Mouse (Mus musculus) left cerebral cortex, adult 9 months (tissue): ENCODE results near the gene 4931428F04Rik.

Experiments
- DNase-seq, 2 experiments: peaks; one replicate each; pipeline ENCODE4 v3.0.0; 2022; ENCODE audit warnings: low spot score in 2 of 2

4931428F04Rik gene

DNA sequence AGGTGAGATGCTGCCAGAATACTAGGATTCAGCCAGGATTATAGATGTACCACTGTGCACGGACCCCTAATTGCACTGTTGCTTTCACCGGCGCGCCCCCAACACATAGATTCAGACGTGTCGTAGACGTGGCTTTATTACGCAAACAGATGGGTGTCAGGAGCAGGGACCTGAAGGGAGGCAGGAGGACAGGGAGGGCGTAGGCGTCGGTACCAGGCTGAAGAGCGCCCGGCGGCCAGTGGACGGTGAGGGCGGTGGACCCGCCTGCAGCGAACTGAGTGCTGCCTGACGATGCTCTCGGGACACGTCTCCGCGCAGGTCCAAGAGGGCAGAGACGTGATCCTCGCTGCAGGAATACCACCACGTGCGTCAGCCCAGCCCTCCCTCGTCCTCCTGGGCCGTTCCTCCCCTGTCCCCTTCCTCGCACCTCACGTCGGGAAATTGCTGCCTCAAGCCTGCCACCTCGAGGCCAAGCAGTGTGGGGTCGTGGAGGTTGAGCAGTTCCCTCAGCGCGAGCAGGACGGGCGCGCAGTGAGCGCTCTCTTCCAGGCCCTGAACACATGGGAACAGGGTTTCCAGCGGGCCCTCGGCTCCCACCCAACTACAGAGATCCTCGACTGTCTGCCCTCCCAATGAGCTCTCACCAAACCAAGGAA, at the start of gene 4931428F04Rik:
Gene 4931428F04Rik, minus strand, starts transcription at position 60 of the 656 bp plus-strand sequence.
- no peak for DNase-seq

DNA sequence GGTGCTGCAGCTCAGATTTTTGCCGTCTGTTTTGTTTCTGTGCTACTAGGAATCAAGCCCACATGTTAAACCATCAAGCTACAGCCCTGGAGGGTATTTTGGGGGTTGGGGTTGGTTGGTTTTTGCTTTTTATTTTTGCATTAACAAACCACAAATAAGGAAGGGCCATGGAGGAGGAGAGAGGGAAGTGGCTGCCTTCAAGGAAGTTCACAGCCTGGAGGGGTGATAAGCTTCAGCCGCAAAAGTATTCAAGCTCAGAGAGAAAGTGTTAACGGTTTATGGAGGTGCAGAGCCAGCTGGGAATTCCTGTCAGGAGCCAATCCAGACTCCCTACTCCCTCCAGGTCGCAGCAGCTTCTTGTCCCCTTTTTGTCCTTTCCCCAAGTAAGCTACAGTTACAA, 49.3 kb upstream of the 4931428F04Rik start:
- DNase-seq = no peak

DNA sequence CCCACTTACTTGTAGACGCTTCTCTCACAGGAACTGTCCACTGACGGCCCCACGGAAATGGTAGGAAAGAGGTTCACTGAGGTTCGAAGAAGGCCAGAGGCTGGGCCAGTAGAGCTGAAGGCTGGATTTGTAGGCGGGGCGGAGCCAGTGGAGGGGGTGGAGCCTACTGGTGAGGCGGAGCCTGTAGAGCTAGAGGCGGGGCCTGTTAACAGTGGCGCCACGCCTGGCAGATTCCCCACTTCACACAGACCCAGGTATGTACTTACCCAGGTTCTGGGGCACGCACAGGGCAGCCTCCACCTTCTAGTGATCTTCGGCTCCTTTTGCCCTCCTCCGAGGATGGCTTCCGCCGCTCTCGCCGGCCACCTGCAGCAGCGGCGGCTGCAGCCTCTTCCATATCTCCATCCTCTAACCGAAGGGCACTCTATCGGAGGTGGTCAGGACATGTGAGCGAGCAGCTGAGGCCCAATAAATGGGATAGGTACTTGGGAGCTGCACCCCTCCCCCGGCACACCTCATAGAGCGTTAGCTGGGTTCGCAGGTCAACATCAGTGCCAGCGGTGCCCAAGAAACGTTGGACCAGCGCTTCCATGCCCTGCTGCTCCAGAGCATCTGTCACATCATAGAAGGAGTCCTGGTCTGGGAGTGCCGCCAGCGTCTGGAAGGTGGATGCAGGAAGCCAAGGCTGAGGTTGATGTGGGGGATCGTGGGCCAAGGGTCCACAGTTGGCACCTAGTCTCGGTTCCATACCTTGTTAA, 46.9 kb upstream of the 4931428F04Rik start:
- no peak for DNase-seq

DNA sequence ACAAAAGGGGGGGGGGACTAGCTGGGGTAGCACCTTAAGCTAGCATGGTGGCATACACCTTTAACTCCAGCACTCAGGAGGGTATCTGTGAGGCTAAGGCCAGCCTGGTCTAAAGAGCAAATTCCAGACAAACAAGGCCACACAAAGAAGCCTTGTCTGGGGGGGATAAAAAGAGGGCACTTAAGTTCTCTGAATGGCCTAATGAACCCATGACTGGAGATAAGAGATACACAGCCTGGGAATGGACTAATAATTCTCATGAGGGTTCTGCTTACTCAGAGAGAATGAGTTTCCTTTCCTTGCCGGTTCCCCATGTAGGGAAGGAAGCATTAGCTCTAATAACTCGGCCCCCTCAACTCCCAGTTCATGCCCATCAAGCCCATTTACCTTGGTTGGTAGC, 42.9 kb upstream of the 4931428F04Rik start:
- DNase-seq = no peak

DNA sequence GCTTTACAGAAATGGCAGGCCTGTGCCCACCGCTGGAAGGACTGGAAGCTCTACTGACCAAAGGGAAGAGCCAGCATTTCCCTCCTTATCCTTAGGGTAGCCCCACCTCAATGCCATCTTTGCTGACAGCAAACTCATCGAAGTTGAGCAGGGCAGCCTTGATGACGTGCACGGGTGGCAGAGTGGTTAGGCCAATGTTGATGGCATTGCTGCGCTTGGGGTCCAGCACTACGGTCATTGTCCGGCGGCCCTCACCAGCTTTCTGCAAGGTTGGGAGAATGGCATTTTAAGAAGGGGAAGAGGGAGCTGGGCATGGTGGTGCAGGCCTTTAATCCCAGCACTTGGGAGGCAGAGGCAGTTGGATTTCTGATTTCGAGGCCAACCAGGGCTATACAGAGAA, 42.3 kb upstream of the 4931428F04Rik start:
- DNase-seq = no peak

DNA sequence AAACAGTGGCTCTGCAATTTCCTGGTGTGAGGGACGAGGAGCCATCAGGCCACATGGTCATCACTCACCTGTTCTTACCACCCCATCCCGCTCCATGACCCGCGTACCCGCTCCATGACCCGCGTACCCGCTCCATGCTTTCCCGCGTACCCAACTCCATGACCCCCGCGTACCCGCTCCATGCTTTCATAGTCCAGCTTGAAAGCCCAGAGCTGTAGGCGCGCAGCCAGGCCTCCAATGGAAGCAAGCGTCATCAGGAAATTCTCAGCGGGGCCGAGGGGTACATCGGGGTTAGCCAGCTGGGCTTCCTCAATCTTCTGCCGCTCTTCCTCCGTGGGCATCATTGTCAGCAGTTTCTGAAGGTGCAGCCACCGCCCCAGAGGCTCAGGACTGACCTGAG, 41.8 kb upstream of the 4931428F04Rik start:
- DNase-seq = no peak

DNA sequence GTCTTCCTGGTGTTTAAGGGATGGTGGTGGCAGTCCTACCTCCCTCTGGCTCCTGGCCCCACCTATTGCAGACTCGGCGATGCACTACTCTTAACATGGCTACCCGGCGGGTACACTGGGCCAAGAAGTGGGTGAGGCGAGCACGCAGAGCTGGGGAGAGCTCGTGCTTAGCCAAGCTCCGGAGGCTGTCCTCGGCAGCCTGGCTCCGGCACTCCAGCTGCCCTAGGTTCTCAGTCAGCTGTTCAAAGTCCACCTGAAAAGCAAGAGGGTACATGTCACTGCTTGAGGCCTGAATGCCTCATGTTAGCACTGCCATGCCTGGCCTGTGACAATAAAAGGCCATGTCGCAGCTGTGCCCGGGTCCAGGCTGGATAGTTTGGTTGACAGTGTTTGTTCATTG, 40.7 kb upstream of the 4931428F04Rik start:
- no peak for DNase-seq

DNA sequence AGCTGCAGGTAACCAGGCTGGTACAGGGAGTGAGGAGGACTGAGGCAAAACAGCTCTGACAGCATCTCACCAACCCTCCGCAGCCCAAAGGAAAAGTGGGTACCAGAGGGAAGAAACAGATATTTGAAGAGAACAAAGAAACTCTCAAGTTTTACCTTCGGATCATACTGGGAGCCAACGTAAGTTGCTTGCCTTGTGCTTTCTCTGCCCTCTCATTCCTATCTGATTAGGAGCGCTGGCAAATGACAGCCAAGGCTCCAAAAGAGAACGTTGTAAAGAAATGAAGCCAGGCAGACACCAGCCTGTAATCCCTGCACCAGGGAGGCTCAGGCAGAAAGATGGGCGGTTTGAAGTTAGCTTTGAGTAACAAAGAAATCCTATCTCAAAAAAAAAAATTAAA, 37.3 kb upstream of the 4931428F04Rik start:
- DNase-seq = no peak

DNA sequence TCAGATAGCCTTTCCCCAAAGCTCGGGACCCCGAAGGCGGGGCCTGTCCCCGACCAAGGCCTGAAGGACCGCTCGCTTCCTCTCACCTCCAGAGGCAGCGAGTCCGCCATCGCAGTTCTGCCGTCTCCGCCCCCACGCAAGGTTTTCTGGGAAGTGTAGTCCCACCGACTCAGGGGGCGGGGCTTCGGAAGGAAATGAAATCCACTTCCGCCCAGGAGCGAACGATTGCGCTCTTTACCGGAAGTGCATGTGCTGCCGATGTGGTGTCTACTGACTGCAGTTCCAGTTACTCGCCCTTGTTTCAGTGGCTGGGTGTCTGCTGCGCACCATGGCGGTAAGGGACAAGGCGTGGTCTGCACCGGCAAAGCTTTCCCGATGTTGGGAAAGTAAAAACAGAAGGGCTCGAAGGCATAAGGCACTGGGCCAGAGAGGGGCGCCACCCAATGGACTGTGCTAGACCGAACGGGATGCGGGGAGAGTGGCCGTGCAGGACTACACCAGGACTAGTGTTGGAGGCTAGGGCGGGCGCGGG, 36.5 kb upstream of the 4931428F04Rik start, which contains the start of the genes Lrrc29 and Tmem208:
Gene Lrrc29, minus strand, starts transcription at position 138 of the 532 bp plus-strand sequence.
Gene Tmem208, plus strand, starts transcription at position 214 of the 532 bp plus-strand sequence.
- peak; percentile 90 to 97 for DNase-seq

DNA sequence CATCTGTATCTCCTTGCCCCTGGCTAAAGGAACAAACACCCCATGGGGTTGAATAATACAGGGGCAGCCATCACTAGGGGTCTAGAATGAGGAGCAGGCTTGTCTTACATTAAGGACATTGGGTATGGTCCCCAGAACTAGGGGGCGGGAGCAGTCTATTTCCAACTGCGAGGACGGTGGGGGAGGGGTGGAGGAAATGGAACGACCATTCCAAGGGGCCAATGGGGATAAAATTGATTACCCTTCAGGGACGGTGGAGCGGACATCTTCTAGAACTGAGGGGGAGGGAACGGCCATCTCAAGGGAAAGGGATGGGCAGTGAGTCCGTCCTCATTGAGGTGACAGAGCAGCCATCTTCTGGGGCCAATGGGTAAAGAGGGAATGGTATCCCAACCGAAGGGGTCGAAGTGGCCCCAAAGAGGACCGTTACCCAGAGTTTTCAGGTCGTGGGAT, 36.0 kb upstream of the 4931428F04Rik start:
- DNase-seq = no peak

DNA sequence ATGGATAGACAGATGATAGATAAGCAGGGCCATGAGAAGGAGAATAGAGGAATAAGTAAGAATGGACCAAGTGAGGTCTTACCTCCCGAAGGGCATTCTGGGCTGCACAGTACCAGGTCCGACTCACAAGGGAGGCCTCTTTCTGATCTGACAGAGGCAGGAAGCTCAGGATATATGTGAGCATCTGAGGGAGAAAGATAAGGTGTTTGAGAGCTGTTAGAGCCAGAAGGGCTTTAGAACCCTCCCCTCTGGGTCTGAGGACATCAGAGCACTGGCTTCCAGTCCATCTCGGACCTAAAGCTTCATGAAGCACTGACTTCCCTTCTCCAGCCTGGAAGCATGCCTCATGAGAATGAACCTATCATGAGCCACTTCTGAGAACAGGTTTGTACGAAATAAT, 33.5 kb upstream of the 4931428F04Rik start:
- no peak for DNase-seq

DNA sequence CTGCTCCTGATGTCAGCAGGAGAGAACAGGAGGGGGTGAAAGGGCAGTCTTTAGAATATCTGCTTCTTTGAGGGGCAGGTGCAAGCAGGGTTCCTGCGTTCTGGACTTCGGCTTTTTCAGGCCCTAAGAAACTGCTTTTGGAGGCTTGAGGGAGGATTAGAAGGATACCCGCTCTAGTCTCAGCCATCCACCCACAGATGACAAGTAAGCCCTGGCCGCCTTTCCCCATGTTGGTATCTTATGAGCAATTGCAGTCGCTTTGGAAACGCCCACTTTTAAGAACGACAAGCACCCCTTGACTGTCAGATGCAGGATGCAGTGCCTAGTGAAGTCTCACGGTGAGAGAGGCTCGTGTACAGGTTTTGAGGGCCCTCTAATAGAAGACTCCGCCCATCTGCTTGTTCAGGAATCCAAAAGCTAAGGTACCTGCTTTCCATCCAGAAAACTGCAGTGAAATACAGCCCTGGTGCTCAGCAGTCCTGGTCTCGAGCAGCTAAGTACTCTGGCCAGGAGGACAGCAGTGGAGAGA, 29.1 kb upstream of the 4931428F04Rik start:
- DNase-seq = no peak

DNA sequence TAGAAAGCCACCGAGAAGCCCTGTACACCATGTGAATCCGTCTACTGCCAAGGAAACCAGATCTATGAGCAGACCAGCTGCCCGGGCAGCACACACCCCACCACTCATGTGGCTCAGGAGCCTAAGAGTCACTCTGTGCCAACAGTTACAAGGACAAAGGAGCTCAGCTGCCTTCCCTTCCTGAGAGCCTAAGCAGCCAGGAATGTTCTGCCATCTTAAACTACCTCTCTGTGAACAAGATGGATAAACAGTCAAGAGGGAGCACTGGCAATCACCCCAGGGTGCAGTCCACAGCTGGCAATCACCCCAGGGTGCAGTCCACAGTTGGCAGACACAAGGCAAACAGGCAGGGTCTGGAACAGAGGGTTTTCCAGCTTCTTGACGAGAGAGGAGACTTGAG, 28.3 kb upstream of the 4931428F04Rik start:
- no peak for DNase-seq

DNA sequence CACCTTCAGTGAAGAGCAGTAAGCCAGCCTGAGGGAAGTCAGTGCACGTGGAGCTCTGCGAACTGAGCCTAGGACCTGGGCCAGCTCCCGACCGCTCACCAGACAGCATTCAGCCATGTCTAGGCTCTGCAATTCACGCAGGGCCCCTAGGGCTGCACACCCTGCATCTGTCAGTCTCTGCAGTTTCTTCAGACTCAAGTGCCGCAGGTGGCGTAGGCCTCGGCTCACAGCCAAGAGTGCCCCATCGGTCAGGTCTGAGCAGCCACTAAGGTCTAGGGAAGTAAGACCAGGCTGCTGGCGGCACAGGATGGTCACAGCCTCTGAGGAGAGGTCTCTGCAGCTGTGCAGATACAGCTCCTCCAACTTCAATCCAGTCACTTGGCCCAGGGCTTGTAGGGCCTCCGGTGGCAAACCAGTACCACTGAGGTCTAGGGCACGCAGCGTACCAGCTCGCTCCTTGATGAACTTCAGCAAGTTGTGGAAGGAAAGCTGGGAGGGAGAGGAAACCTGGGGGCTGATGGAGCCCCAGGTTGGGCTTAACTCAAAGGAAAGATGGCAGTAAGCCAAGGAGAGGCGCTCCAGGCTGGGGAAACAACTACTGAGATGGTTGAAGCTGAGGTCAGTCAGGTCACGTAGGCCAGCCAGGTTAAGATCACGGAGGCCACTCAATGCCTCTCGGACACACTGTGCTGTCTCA, 25.6 kb upstream of the 4931428F04Rik start:
- no peak for DNase-seq

DNA sequence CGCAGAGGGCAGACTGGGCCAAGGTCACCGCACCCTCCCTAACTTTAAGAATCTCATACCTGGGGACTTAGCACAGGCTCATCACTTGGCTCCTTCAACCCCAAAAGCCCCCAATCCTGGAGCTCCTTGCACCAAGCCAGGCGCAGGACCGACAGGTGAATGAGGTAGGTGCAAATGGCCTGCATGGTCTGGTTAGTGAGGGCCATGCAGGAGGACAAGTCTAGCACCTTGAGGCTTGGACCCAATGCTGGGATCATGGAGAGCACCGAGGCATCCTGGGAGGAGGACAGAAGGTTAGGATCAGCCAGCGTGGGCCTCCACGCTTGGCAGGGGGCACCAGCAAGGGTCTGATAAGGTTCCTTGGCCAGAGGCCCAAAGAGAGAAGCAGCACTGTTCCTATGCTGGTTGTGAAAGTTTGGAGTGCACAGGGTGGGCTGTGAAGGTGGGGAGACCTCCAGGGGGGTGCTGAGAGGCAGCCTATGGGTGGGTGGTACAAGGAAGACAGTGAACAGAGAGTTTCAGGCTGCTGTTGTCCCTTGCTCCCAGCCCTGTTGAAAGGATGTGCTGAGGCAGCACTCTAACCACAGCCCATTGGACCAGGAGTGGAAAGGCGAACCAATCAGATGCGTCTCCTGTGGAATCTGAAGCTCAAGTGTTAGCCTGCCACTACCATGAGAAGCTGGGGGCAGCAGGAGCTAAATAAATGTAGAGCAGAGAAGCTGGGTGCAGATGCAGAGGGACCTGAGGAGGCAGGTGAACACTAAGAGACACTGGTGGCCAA, 24.1 kb upstream of the 4931428F04Rik start:
- DNase-seq = no peak

DNA sequence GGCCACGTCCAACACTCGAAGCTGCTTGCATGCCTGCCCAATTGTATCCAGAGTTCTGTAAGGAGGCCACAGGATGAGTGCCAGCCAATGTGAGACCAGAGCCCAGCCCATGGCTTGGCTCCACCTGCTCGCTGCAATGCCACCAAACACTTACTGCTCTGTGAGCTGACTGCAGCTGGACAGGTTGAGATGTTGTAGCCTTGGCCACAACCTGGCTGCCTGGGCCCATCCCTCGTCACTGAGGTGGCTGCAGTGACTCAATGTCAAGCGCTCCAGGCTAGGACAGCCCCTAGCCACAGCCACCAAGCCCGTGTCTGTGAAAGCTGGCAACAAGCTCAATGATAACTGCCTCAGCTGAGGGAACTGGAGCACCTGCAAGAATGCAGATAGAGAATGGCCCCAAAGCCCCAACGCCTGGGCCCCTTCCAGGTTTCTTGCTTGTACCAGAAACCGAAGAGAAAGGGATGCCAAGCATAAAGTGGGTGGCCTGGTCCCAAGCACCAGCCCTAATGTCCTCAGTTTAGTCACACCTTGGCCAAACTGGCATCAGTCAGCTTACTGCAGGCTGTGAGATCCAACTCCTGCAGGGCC, 23.3 kb upstream of the 4931428F04Rik start:
- no peak for DNase-seq

DNA sequence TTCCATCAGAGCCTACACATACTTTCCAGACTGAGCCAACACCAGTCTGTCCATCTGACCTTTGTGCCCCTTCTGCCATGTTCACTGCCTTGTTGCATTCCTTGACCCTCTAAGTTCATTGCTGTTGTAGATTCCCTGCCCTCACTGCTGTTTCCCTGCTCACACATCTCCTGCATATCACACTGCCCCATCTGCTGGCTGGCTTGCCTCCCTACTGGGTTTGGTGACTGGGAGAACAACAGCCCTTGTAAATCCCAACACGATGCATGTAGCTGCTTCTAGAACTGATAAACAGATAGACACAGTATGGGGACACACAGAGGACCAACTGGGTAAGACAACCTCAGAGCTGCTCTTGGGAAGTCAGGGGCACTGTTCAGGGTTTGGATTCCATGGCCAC, 22.1 kb upstream of the 4931428F04Rik start:
- DNase-seq = no peak

DNA sequence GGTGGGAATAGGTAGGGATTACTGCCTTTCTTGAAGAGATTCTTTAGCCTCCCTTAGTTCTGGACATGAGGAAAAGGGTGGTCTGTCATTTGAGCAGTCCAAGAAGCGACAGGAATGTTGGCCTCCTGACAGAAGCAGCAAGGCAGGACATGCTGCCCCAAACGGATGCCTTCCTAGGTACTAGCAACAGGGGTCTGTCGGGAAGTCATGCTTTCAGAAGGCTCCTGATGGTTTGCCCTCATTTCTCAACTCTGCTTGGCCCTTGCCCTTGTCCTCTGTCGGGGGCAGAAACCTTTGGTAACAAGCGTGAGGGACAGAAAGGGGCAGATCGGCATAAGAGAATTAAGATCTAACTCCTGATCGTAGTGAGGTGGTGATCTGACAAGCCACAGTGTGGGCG, 20.5 kb upstream of the 4931428F04Rik start:
- DNase-seq = no peak

DNA sequence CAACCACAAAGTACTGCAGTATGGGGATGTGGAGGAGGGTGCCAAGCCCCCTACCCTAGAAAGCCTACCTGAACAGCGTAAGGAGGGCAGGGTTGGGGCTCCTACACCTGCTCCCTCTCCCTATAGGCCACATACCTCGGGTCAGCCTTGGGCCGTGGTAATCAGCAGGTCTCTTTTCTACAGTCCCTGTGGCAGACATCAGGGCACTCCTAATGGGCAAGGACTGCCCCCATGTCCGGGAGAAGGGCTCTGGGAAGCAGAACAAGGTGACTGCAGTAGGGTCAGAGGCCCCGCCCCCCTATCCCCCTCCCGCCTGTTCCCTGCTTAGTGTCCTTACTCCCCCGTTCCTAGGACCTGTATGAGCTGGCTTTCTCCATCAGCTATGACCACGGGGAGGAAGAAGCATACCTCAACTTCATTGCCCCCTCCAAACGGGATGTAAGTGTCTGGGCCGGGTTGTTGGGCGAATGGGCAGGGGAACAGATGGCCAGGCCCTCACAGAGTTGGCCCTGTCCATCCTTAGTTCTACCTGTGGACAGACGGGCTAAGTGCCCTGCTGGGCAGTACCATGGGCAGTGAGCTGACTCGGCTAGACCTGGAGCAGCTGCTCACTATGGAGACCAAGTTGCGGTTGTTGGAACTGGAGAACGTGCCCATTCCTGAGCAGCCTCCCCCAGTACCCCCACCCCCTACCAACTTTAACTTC, 19.6 kb upstream of the 4931428F04Rik start:
- no peak for DNase-seq

DNA sequence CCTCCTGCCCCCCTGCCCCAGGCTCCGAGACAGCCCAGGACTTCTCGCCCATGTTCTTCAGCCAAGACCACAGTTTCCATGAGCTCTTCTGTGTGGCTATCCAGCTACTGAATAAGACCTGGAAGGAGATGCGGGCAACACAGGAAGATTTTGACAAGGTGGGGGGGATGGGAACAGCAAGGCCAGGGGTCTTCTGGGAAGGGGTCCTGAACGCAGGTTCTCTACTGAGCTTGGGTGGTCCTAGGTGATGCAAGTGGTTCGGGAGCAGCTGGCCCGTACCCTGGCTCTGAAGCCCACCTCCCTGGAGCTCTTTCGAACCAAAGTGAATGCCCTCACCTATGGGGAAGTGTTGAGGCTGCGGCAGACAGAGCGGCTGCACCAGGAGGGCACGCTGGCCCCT, 18.8 kb upstream of the 4931428F04Rik start:
- no peak for DNase-seq
